Mouse (Mus musculus) hindlimb bud, embryonic 11.5 days (tissue): ENCODE results near the gene Rnf123.

Experiments
- DNase-seq: peaks from one replicate; pipeline ENCODE4 v3.0.0-alpha.2; 2012; ENCODE audit warnings: low read depth, low spot score; ENCODE audit errors: extremely low spot score

Gene Rnf123

DNA sequence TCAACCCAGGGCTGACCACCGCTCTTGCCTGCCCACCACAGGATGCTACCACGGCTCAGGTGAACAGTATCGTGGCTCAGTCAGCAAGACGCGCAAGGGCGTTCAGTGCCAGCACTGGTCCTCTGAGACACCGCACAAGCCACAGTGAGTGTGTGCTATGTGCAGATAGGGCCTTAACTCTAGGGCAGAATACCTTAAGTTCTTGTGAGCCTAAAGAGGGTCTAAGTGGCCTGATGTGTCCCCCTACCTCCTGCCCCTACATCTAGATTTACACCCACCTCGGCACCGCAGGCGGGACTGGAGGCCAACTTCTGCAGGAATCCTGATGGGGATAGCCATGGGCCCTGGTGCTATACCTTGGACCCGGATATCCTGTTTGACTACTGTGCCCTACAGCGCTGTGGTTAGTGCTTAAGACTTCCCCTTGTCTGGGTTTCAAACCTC lies at the start of gene Rnf123:
Rnf123 (minus strand) TSS at position 359 of the 444 bp plus-strand sequence.
- DNase-seq = no peak

DNA sequence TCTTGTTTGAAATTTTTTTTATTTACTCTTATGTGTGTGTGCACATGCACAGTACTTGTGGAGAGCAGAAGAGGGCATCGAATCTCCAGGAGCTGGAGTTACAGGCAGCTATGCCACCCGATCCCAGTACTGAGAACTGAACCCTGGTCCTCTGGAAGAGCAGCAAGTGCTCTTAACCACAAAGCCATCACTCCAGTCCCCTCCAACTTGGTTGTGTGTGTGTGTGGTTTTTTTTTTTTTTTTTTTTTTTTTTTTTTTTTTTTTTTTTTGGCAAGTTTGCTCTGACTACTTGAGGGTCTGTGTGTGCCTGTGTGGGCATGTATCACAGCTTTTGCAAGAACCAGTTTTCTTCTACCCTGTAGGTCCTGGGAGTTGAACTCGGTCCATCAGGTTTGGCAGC lies 49.2 kb upstream of the Rnf123 start:
- DNase-seq = no peak

GRCm38 (mm10) chr9:108131502-108131901 lies 48.4 kb upstream of the Rnf123 start:
- no peak for DNase-seq

- DNase-seq = no peak
Measured at GRCm38 (mm10) chr9:108129042-108129948, 46.1 kb upstream of the Rnf123 start.

GRCm38 (mm10) chr9:108128248-108128647 lies 45.1 kb upstream of the Rnf123 start:
- DNase-seq = no peak

DNA sequence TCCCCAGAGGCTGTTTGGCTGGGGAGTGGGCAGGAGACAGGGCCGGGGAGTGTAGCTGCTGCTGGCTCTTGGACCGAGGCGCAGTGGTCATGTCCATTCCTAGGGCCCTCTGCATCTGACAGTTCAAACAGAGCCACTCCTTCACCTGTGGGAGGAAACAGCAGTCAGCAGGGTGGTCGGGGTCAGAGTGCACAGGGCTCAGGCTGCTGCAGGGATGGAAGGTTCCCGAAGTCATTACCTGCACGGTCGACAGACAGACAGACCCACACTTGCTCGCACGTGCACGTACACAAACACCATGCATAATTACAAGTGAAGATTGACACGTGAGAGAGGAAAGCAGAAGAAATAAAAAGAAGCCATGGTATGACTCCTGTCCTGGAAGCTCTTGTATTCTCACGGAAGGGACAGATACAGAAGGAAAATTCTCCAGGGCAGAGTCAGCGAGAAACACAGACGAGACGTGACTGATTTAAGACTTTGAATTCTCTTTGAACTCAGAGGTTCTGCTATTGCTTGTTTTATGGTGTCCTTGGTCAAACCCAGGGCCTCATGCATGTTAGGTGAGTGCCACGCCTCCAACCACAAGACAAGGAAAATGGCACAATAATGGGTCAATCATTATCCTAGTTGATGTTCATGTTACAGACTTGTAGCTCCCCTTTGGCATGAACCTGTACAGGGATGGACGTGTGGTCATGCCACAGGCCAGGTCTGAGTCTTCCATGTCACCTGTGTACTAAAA lies 43.5 kb upstream of the Rnf123 start:
- no peak for DNase-seq

- DNase-seq = no peak
Measured at GRCm38 (mm10) chr9:108125731-108126130, 42.6 kb upstream of the Rnf123 start.

DNA sequence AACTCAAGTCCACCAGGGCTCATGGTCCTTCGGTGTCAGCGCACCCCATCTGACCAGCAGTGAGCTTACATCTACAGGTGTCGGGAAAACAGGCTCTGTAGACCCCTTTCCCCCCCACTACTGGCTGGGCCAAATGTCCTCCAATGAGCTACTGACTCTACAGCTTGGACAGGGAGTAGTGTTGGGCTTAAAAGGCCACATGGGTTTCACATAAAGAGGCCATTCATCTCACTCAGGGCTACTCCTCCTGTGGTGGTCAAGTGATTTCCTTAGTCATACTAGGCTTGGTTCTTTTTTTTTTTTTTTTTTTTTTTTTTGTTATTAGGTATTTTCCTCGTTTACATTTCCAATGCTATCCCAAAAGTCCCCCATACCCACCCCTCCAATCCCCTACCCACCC lies 40.8 kb upstream of the Rnf123 start:
- no peak for DNase-seq

GRCm38 (mm10) chr9:108121170-108121969 lies 38.2 kb upstream of the Rnf123 start:
- DNase-seq = no peak

GRCm38 (mm10) chr9:108120671-108121070 lies 37.5 kb upstream of the Rnf123 start:
- DNase-seq = no peak

DNA sequence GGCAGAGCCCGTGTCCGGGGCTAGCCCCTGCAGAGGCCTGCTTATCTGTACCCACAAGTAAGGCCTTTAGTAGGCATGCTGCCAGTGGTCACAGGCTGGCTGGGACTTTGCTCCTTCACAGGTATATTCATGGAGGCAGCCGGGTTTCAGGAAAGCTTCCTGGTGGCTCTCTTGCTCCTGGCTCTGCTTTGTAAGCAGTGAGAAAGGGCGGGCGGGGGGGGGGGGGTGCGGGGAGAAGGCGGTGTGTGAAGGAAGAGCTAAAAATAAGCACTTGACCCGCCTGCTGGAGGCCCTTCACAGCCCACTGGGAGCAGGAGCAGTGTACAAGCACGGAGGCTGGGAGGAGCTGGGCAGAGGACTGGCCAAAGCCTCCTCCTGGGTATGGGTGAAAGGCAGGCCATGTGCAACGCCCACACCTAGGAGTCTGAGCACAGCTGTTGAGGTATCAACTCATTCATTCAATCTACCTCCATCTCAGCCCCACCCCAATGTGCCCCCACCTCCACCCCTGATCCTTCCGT lies 36.8 kb upstream of the Rnf123 start:
- no peak for DNase-seq

- DNase-seq = no peak
Measured at GRCm38 (mm10) chr9:108117143-108117542, 34.0 kb upstream of the Rnf123 start.

GRCm38 (mm10) chr9:108115290-108116077 lies 32.3 kb upstream of the Rnf123 start:
- no peak for DNase-seq

DNA sequence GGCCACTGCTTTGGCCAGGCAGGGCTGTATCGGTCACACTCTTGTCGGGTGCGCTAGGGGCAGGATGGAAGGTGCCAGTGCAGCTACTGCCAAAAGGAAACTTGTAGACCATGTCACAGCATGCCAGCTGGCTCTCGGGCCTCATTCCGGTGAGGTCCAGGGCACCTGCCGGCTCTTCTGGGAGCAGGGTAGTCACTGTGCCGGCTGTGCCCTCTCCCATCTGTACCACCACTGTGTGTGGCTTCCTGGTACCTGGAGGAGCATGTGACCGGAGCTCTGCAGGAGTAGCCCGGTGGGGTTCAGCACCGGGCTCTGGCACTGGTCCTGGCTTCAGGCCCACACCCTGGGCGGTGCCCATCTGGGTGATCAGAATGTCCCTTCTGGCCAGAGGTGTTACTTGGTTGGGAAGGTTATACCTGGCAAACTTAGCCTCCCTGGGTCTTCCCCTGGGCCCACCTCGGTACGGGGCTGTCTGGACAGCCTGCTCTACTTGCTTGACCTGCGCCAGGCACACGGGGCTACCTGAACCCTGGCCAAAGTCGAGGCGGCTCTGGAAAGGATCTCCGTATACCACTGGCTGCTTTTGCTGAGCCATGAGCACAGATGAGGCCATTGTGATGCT lies 29.7 kb upstream of the Rnf123 start:
- no peak for DNase-seq

- DNase-seq = no peak
Measured at GRCm38 (mm10) chr9:108111593-108112121, 28.5 kb upstream of the Rnf123 start.

- DNase-seq = no peak
Measured at GRCm38 (mm10) chr9:108111101-108111592, 28.0 kb upstream of the Rnf123 start.

GRCm38 (mm10) chr9:108110160-108110559 lies 27.0 kb upstream of the Rnf123 start:
- DNase-seq = no peak

DNA sequence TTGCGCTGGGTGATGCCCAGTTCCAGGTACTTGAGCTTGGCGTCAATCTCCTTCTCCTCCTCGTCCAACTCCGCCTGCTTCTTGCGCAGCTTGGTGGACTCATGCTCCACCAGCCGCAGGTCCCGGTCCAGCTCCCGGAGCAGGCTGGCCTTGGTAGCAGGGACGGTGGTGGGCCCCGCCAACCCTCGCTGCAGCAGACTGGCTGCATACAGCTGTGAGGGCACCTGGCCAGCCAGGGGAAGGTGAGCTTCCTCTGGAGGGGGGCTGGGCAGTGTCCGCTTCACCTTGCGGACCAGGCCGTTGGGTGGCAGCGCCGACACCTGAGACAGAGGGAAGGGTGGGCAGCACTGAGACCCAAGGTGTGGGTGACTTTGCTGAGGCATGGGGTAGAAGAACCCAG lies 24.7 kb upstream of the Rnf123 start:
- no peak for DNase-seq

- no peak for DNase-seq
Measured at GRCm38 (mm10) chr9:108106090-108106489, 22.9 kb upstream of the Rnf123 start.
